Mouse (Mus musculus) myocyte (in vitro differentiated cells): Measurements from ENCODE around the gene Col1a1. TPM values are rescaled to one million over a fixed set of nuclear protein-coding genes. Genes with fewer than 3 reads are reported as not detected.

Experiments used
- H3K27me3 ChIP-seq: one replicate; pipeline ENCODE4 v1.6.1; 2011; ENCODE audit not compliant: control insufficient read depth, insufficient read depth, insufficient read length
- H3K36me3 ChIP-seq: one replicate; pipeline ENCODE4 v1.6.1; 2011; ENCODE audit not compliant: control insufficient read depth, insufficient read depth
- H3K4me2 ChIP-seq: one replicate; pipeline ENCODE4 v1.6.1; 2011; ENCODE audit warnings: low read depth, control low read depth
- H3K4me3 ChIP-seq: one replicate; pipeline ENCODE4 v1.5.1; 2011; ENCODE audit warnings: mild to moderate bottlenecking, control low read depth, moderate library complexity
- H3K79me2 ChIP-seq: one replicate; pipeline ENCODE4 v1.6.1; 2011; ENCODE audit not compliant: control insufficient read depth, insufficient read depth
- H3ac ChIP-seq: one replicate; pipeline ENCODE4 v1.6.1; 2011; ENCODE audit not compliant: control insufficient read depth, insufficient read length
- CEBPB ChIP-seq: IDR thresholded peaks from 2 replicates; pipeline ENCODE4 v1.6.1; 2011; ENCODE audit warnings: mild to moderate bottlenecking, moderate library complexity; ENCODE audit not compliant: poor library complexity, insufficient read depth, severe bottlenecking
- E2F4 ChIP-seq: IDR thresholded peaks from one replicate; pipeline ENCODE4 v1.6.1; 2011; ENCODE audit warnings: mild to moderate bottlenecking, control low read depth, moderate library complexity; ENCODE audit not compliant: insufficient read depth
- MAX ChIP-seq: IDR thresholded peaks from one replicate; pipeline ENCODE4 v1.6.1; 2011; ENCODE audit warnings: low read depth, mild to moderate bottlenecking, control low read depth
- MYOD1 ChIP-seq, 3 experiments: IDR thresholded peaks; one replicate each; pipeline ENCODE4 v1.6.1; 2011; ENCODE audit warnings: control low read depth in 2 of 3, low read depth in 2 of 3, mild to moderate bottlenecking in 2 of 3, moderate library complexity in 1 of 3; ENCODE audit not compliant: insufficient read length in 2 of 3, control insufficient read depth in 1 of 3
- MYOG ChIP-seq, 3 experiments: IDR thresholded peaks; one replicate each; pipeline ENCODE4 v1.6.1; 2011; ENCODE audit warnings: control low read depth in 2 of 3, low read depth in 2 of 3, mild to moderate bottlenecking in 2 of 3; ENCODE audit not compliant: insufficient read length in 2 of 3, control insufficient read depth in 1 of 3, insufficient read depth in 1 of 3
- POLR2A ChIP-seq: IDR thresholded peaks from one replicate; pipeline ENCODE4 v1.6.1; 2011; ENCODE audit warnings: low read depth, mild to moderate bottlenecking, control low read depth, moderate library complexity; ENCODE audit not compliant: insufficient read length
- POLR2AphosphoS2 ChIP-seq: IDR thresholded peaks from one replicate; pipeline ENCODE4 v1.6.1; 2011; ENCODE audit warnings: low read depth, control low read depth; ENCODE audit not compliant: insufficient read length
- REST ChIP-seq: IDR thresholded peaks from one replicate; pipeline ENCODE4 v1.6.1; 2011; ENCODE audit warnings: mild to moderate bottlenecking, control low read depth, moderate library complexity; ENCODE audit not compliant: insufficient read depth, insufficient read length
- SRF ChIP-seq: IDR thresholded peaks from one replicate; pipeline ENCODE4 v1.6.1; 2011; ENCODE audit warnings: low read depth; ENCODE audit not compliant: control insufficient read depth, insufficient read length
- TCF12 ChIP-seq: IDR thresholded peaks from one replicate; pipeline ENCODE4 v1.6.1; 2011; ENCODE audit warnings: mild to moderate bottlenecking, control low read depth; ENCODE audit not compliant: poor library complexity, insufficient read depth, severe bottlenecking
- TCF3 ChIP-seq: IDR thresholded peaks from one replicate; pipeline ENCODE4 v1.6.1; 2011; ENCODE audit warnings: low read depth, control low read depth; ENCODE audit not compliant: insufficient read length
- USF1 ChIP-seq: IDR thresholded peaks from one replicate; pipeline ENCODE4 v1.6.1; 2011; ENCODE audit warnings: low read depth, mild to moderate bottlenecking, control low read depth, moderate library complexity
- polyA plus RNA-seq: library from polyadenylated mRNA; unstranded; fragments of >200 nt; fragmentation: generic; extraction: Trizol; gene quantifications from one replicate; pipeline ENCODE4 v1.2.1, GENCODE M21; 2012; ENCODE audit warnings: missing spikeins

The Col1a1 gene
- polyA plus RNA-seq, 1 experiment = 206 TPM

DNA sequence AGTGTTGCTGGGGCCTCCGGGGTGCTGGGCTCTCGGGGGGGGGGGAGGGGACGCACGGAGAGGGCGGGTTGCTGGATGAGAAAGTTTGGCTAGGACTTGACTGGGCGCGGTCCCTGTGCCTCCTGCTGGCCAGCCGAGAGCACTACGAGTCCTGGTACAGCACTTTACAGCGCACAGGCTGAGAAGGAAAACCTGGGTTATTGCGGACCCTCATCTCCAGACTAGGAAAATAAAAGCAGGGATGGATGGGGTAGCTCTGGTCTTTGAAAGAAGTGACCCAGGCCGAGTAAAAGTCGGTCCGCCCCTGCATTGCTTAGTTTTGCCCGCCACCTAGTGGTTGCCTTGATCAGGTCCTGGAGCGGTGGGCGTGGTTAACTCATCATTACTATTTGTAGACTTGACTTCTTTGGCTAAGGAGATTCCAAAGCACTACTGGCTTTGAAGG, 849 bp downstream of the Col1a1 start:
- H3K36me3 ChIP-seq = no peaks in the 10 kb centered on the region
- peak overlapping the region; percentile 95 for H3K4me2 ChIP-seq
- no peak overlapping the region for H3ac ChIP-seq
- no peaks in the 10 kb centered on the region for H3K27me3 ChIP-seq
- peaks cover 8% of the 10 kb centered on the region for H3K79me2 ChIP-seq
- no peak for TF ChIP-seq POLR2AphosphoS2
- TF ChIP-seq POLR2A = peak; percentile 33
- TF ChIP-seq REST = no peak
- no peak for TF ChIP-seq USF1
- no peak for TF ChIP-seq MYOG (IDR thresholded peaks at IDR 0.05; ENCODE audit: control insufficient read depth in 1 of 3, insufficient read depth in 1 of 3, insufficient read length in 2 of 3, low read depth in 2 of 3)
- peak; percentile 21 for TF ChIP-seq SRF
- no peak for TF ChIP-seq E2F4
- no peak for TF ChIP-seq MYOD1 (IDR thresholded peaks at IDR 0.05; ENCODE audit: control insufficient read depth in 1 of 3, insufficient read length in 2 of 3, low read depth in 2 of 3)
- TF ChIP-seq TCF12 = no peak
- no peak for TF ChIP-seq CEBPB
- no peak for TF ChIP-seq MAX
- TF ChIP-seq TCF3 = no peak
- H3K4me3 ChIP-seq = peak overlapping the region; percentile 37

DNA sequence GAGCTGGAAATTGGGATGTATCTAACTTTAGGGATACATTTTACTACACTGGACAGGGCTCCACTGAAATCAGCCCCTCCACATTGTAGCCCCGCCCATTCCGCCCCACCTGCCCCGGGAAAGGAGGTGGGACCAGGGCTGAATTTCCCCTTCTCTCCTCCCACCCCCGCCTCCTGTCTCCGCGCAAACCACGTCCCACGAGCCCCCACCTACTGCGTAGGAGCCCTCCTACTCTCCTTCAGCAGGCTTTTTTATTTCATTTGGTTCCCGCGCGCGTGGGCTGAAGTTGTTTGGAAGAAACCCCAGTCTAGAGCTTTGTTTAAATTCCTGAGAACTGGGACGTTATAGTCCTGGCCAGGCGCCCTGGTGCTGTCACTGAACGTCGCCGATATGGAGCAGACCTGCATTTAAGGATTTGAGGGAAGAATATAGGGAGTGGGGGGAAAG, 1.3 kb downstream of the Col1a1 start:
- Histone ChIP-seq H3K4me2 (peak overlapping the region; percentile 95), H3K4me3 (peak overlapping the region; percentile 37), H3K27me3 (no peaks in the 10 kb centered on the region), H3ac (no peak overlapping the region), H3K79me2 (peaks cover 8% of the 10 kb centered on the region), H3K36me3 (no peaks in the 10 kb centered on the region)
- no peak for TF ChIP-seq TCF12
- TF ChIP-seq USF1 = no peak
- TF ChIP-seq REST = no peak
- TF ChIP-seq POLR2A = no peak
- no peak for TF ChIP-seq CEBPB
- no peak for TF ChIP-seq MAX
- no peak for TF ChIP-seq TCF3
- TF ChIP-seq MYOG (IDR thresholded peaks at IDR 0.05; ENCODE audit: control insufficient read depth in 1 of 3, insufficient read depth in 1 of 3, insufficient read length in 2 of 3, low read depth in 2 of 3) = no peak
- TF ChIP-seq MYOD1 (IDR thresholded peaks at IDR 0.05; ENCODE audit: control insufficient read depth in 1 of 3, insufficient read length in 2 of 3, low read depth in 2 of 3) = no peak

DNA sequence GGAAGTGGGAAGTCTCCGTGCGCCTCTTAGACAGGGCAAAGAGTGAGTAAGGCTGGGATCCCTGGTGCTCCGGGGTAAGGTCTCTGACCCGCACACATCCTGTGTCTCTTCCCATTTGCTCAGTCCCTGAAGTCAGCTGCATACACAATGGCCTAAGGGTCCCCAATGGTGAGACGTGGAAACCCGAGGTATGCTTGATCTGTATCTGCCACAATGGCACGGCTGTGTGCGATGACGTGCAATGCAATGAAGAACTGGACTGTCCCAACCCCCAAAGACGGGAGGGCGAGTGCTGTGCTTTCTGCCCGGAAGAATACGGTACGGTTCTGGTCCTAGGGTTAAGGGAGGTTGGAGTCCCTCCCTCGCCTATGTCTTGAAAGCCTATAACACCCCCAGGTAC, 1.8 kb downstream of the Col1a1 start:
- H3ac ChIP-seq = no peak overlapping the region
- H3K4me2 ChIP-seq = peak overlapping the region; percentile 95
- H3K27me3 ChIP-seq = no peaks in the 10 kb centered on the region
- peaks cover 8% of the 10 kb centered on the region for H3K79me2 ChIP-seq
- TF ChIP-seq TCF12 (no peak), MAX (no peak), POLR2AphosphoS2 (no peak), POLR2A (peak; percentile 53), TCF3 (no peak), CEBPB (no peak), MYOD1 (IDR thresholded peaks at IDR 0.05; ENCODE audit: control insufficient read depth in 1 of 3, insufficient read length in 2 of 3, low read depth in 2 of 3) (no peak)
- peak overlapping the region; percentile 37 for H3K4me3 ChIP-seq
- H3K36me3 ChIP-seq = no peaks in the 10 kb centered on the region

DNA sequence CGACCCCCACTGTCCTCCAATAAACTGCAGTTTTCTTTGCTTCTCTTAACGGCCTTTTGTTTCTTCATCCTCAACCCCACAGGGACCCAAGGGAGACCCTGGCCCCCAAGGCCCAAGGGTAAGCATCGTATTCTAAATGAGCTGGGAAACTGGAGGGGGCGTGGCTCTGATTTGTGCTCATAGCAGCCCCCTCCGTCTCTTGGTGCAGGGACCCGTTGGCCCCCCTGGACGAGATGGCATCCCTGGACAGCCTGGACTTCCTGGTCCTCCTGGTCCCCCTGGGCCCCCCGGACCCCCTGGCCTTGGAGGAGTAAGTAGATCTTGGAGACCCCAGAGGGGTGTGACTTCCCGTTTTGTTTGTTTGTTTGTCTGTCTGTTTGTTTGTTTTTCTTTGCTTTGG, 2.3 kb downstream of the Col1a1 start:
- H3K27me3 ChIP-seq = no peaks in the 10 kb centered on the region
- H3K79me2 ChIP-seq = peaks cover 8% of the 10 kb centered on the region
- TF ChIP-seq CEBPB (no peak), E2F4 (no peak), MAX (no peak), MYOD1 (IDR thresholded peaks at IDR 0.05; ENCODE audit: control insufficient read depth in 1 of 3, insufficient read length in 2 of 3, low read depth in 2 of 3) (no peak), USF1 (no peak), POLR2AphosphoS2 (no peak), SRF (no peak), MYOG (IDR thresholded peaks at IDR 0.05; ENCODE audit: control insufficient read depth in 1 of 3, insufficient read depth in 1 of 3, insufficient read length in 2 of 3, low read depth in 2 of 3) (no peak), TCF12 (no peak), TCF3 (no peak), POLR2A (no peak), REST (no peak)
- no peak overlapping the region for H3ac ChIP-seq
- no peaks in the 10 kb centered on the region for H3K36me3 ChIP-seq
- peak overlapping the region; percentile 37 for H3K4me3 ChIP-seq
- peak overlapping the region; percentile 95 for H3K4me2 ChIP-seq

DNA sequence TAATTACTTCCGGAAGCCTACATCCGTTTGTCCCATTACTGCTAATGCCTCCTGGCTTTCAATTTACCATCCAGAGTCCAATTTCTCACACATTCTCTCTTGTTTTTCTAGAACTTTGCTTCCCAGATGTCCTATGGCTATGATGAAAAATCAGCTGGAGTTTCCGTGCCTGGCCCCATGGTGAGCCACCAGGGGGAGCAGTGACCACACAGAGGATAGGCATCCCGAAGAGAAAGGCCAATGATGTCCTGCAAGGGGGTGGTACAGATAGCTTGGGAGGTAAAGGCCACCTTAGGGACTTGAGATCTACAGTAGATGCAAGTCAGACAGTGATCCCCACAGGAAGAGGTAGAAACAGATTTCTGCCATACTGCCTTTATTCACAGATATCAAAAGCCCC, 3.3 kb downstream of the Col1a1 start:
- Histone ChIP-seq H3ac (no peak overlapping the region), H3K79me2 (peaks cover 8% of the 10 kb centered on the region), H3K4me3 (peak overlapping the region; percentile 37), H3K4me2 (peak overlapping the region; percentile 95), H3K36me3 (peaks cover 4% of the 10 kb centered on the region), H3K27me3 (no peaks in the 10 kb centered on the region)
- no peak for TF ChIP-seq MAX
- no peak for TF ChIP-seq POLR2A
- no peak for TF ChIP-seq REST
- TF ChIP-seq SRF = no peak
- no peak for TF ChIP-seq CEBPB
- no peak for TF ChIP-seq USF1
- TF ChIP-seq E2F4 = no peak
- no peak for TF ChIP-seq TCF12
- no peak for TF ChIP-seq TCF3
- no peak for TF ChIP-seq MYOG (IDR thresholded peaks at IDR 0.05; ENCODE audit: control insufficient read depth in 1 of 3, insufficient read depth in 1 of 3, insufficient read length in 2 of 3, low read depth in 2 of 3)
- TF ChIP-seq POLR2AphosphoS2 = no peak
- TF ChIP-seq MYOD1 (IDR thresholded peaks at IDR 0.05; ENCODE audit: control insufficient read depth in 1 of 3, insufficient read length in 2 of 3, low read depth in 2 of 3) = no peak
